Mouse (Mus musculus) heart, embryonic 11.5 days (tissue): Measurements from ENCODE around the gene Cdh4. TPM values are rescaled to one million over a fixed set of nuclear protein-coding genes. Genes with fewer than 3 reads are reported as not detected.

Experiments used
- ATAC-seq: fragments of 200-750 bp; cut with Nextera tagmentation; replicated peaks from 2 replicates; pipeline ENCODE4 v1.8.0; 2017; ENCODE audit warnings: moderate library complexity; ENCODE audit not compliant: insufficient number of reproducible peaks, low FRiP score, low TSS enrichment
- H3K27ac ChIP-seq: fragments of 300-500 bp; sonication (generic); 2 replicates; pipeline ENCODE4 v1.5.1; 2014; ENCODE audit warnings: mild to moderate bottlenecking, low read depth, low read length
- H3K27me3 ChIP-seq: fragments of 300-500 bp; sonication (generic); 2 replicates; pipeline ENCODE4 v1.6.1; 2014; ENCODE audit warnings: mild to moderate bottlenecking, low read length, mixed read lengths; ENCODE audit not compliant: control insufficient read depth, insufficient read depth
- H3K36me3 ChIP-seq: fragments of 300-500 bp; sonication (generic); 2 replicates; pipeline ENCODE4 v1.6.1; 2014; ENCODE audit warnings: mild to moderate bottlenecking, low read length, moderate library complexity, mixed read lengths; ENCODE audit not compliant: control insufficient read depth, insufficient read depth
- H3K4me1 ChIP-seq: fragments of 300-500 bp; sonication (generic); 2 replicates; pipeline ENCODE4 v1.6.1; 2014; ENCODE audit warnings: low read length; ENCODE audit not compliant: control insufficient read depth, insufficient read depth
- H3K4me2 ChIP-seq: fragments of 300-500 bp; sonication (generic); 2 replicates; pipeline ENCODE4 v1.6.1; 2014; ENCODE audit warnings: mild to moderate bottlenecking, moderate library complexity
- H3K4me3 ChIP-seq: fragments of 300-500 bp; sonication (generic); 2 replicates; pipeline ENCODE4 v1.5.1; 2014; ENCODE audit warnings: low read depth, low read length
- H3K9ac ChIP-seq: fragments of 300-500 bp; sonication (generic); 2 replicates; pipeline ENCODE4 v1.6.1; 2014; ENCODE audit warnings: mild to moderate bottlenecking, low read depth, low read length, moderate library complexity
- H3K9me3 ChIP-seq: fragments of 300-500 bp; sonication (generic); replicated peaks from 2 replicates; pipeline ENCODE4 v1.6.1; 2016; ENCODE audit warnings: low read length; ENCODE audit not compliant: control insufficient read depth
- whole genome bisulfite sequencing: fragments of 180-500 bp; shearing (Covaris S2); extraction: QIAGEN DNeasy Blood & Tissue Kit; methylation state at CpG from one replicate; pipeline ENCODE4 v1.1.7; 2014; ENCODE audit not compliant: insufficient replicate concordance; 5-methylcytosine and 5-hydroxymethylcytosine counted together
- polyA plus RNA-seq: library from polyadenylated mRNA; unstranded; fragments of >200 nt; fragmentation: Nextera tagmentation; extraction: Ambion mirVana; gene quantifications from 2 replicates; pipeline ENCODE4 v1.2.1, GENCODE M21; 2014

The Cdh4 gene
- polyA plus RNA-seq, 1 experiment from 2014 or later, result 0.56 TPM

- Histone ChIP-seq H3K27me3 (no peaks in the 10 kb centered on the region), H3K36me3 (no peaks in the 10 kb centered on the region), H3K4me1 (no peaks in the 10 kb centered on the region; the same call in none of the 2 replicates), H3K27ac (no peak overlapping the region), H3K9me3 (no peaks in the 10 kb centered on the region), H3K9ac (no peak overlapping the region), H3K4me3 (no peak overlapping the region), H3K4me2 (no peak overlapping the region)
- no peak for ATAC-seq
- WGBS, result 44% methylated on average over 8 of the region's 8 CpGs
Observed at GRCm38 (mm10) chr2:179729002-179729401, 286.8 kb downstream of the Cdh4 start.

DNA sequence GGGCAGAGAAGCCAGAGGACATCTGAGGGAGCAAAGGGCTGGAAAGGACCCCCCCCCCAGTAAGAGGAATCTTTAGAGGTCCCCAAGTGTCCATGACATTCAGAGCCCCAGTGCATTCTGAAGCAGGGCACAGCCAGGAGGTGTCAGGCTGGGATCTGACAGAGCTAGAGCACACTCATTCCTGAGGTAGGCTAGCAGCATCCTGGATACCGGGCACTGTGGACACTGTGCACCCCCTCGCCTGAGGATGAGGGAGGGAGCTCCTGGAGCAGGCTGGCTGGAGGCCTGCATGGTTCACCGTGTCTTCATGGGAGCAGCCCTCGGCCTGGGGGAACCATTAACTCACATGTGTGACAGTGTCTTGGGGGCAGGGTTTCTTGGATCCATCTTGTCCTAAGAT is 287.6 kb downstream of the Cdh4 start:
- WGBS, result 88% methylated on average over 4 of the region's 4 CpGs

DNA sequence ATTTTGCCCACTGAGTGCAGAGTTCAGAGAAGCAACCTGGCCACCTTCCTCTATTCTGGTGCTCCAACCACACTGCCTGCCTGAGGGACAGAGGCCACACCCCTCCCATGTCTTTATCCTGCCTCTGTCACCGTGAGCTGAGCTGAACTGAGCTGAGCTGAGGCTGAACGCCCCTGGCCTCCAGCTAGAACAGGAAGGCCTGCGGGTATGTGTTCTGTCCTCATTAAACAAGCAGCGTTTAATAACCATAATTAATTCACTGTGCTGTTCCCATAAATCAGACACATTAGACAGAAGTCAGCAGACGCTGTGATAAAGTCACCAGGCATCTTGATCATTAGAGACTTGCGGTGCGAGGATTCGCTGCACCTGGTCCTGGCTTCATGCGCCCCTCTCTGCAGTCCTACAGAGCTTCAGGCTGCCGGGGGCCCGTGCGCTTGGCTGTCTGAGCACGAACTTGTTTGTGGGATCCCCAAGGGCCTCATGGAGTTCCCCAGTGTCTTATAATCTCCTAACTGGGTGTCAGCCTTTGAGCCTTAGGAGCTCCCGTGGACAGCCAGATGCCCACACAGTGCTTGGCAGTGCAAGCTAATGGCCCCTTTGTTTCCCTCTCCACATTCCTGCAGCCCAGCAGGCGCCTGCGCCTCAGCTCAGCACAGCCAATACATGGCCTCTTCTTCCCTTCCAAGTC is 291.1 kb downstream of the Cdh4 start:
- H3K27me3 ChIP-seq, result no peaks in the 10 kb centered on the region
- H3K4me3 ChIP-seq, result no peak overlapping the region
- no peaks in the 10 kb centered on the region for H3K9me3 ChIP-seq
- H3K4me1 ChIP-seq, result no peaks in the 10 kb centered on the region; the same call in 1 of the 2 replicates
- 54% methylated on average over 16 of the region's 16 CpGs for WGBS
- no peak for ATAC-seq
- no peak overlapping the region for H3K9ac ChIP-seq
- no peak overlapping the region for H3K4me2 ChIP-seq
- H3K36me3 ChIP-seq, result no peaks in the 10 kb centered on the region
- H3K27ac ChIP-seq, result no peak overlapping the region

More for the DNA sequence above, 287.6 kb downstream of the Cdh4 start:
- H3K4me3 ChIP-seq, result no peak overlapping the region
- no peak overlapping the region for H3K9ac ChIP-seq
- H3K9me3 ChIP-seq, result no peaks in the 10 kb centered on the region
- no peak overlapping the region for H3K27ac ChIP-seq
- no peak for ATAC-seq
- no peaks in the 10 kb centered on the region for H3K36me3 ChIP-seq
- H3K4me2 ChIP-seq, result no peak overlapping the region
- no peaks in the 10 kb centered on the region for H3K27me3 ChIP-seq
- no peaks in the 10 kb centered on the region; the same call in 1 of the 2 replicates for H3K4me1 ChIP-seq

- Histone ChIP-seq H3K27me3 (no peaks in the 10 kb centered on the region), H3K9ac (no peak overlapping the region), H3K4me1 (no peaks in the 10 kb centered on the region), H3K4me3 (no peak overlapping the region), H3K4me2 (no peak overlapping the region), H3K36me3 (no peaks in the 10 kb centered on the region), H3K9me3 (no peaks in the 10 kb centered on the region), H3K27ac (no peak overlapping the region)
- no peak for ATAC-seq
- WGBS, result 75% methylated on average over 1 of the region's 1 CpGs
Observed at GRCm38 (mm10) chr2:179742419-179742818, 300.2 kb downstream of the Cdh4 start.

DNA sequence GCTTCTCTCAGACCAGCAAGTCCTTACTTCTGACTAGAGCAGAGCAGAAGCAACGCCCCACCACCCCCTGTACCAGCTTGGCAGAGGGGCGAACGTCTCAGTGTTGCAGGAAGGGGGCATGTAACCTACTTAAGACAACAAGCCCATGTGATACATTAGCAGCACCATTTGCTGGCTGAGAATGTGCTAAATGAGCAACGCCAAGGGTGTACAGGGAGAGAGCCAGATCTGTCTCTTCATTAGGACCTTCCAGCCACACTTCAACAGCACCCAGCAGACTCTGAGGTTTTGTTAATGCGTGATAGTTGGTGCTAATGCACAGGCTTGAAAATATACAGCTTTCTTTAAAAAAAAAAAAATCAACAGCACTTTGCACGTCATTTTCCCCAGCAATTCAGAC is 300.6 kb downstream of the Cdh4 start:
- no peak for ATAC-seq
- Histone ChIP-seq H3K9me3 (no peaks in the 10 kb centered on the region), H3K4me2 (no peak overlapping the region), H3K4me1 (no peaks in the 10 kb centered on the region), H3K27me3 (no peaks in the 10 kb centered on the region), H3K36me3 (no peaks in the 10 kb centered on the region), H3K9ac (no peak overlapping the region), H3K27ac (no peak overlapping the region), H3K4me3 (no peak overlapping the region)
- 67% methylated on average over 6 of the region's 6 CpGs for WGBS

DNA sequence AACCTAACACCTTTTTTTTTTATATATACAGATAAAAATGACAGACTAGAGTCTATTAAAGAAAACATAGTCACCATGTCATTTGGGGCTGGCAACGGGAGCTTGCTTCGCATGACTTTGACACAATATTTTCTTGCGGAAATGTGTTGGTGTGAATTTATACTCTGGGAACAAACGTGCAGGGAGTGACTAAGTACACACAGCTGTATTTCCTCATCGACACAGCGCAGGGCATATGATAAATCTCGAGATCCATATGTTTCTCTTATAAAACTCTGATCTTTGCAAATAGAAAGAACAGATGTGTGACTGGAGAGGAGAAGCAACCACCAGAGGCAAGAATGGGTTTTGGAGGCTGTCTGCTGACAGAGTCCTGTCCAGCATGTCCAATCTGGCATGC is 304.3 kb downstream of the Cdh4 start:
- Histone ChIP-seq H3K36me3 (no peaks in the 10 kb centered on the region), H3K4me3 (no peak overlapping the region), H3K9me3 (no peaks in the 10 kb centered on the region), H3K4me2 (no peak overlapping the region), H3K9ac (no peak overlapping the region), H3K4me1 (peaks cover 12% of the 10 kb centered on the region), H3K27ac (no peak overlapping the region), H3K27me3 (no peaks in the 10 kb centered on the region)
- no peak for ATAC-seq
- WGBS, result 78% methylated on average over 7 of the region's 7 CpGs

DNA sequence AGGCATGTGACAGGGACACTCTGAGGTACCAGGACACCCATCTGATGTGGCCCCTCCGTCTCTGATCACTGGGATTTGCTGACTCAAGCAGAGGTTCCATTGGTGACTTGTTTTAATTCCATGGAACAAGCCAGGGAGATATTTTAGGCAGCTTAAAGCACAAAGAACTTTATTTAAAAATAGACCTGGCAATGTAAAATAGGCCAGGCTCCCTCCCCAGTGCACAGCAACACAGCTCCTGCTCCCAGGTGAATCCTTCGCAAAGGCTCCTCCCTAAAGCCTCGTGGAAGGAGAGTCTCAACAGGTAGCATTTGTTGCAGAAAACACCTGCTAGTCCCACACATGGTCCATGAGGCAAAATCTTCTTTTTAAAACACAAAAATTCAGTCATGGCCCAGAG is 307.2 kb downstream of the Cdh4 start:
- Histone ChIP-seq H3K36me3 (no peaks in the 10 kb centered on the region), H3K27me3 (no peaks in the 10 kb centered on the region), H3K4me1 (peaks cover 12% of the 10 kb centered on the region), H3K27ac (no peak overlapping the region), H3K9me3 (no peaks in the 10 kb centered on the region), H3K4me3 (no peak overlapping the region), H3K9ac (no peak overlapping the region), H3K4me2 (no peak overlapping the region)
- 55% methylated on average over 3 of the region's 3 CpGs for WGBS
- ATAC-seq, result no peak

DNA sequence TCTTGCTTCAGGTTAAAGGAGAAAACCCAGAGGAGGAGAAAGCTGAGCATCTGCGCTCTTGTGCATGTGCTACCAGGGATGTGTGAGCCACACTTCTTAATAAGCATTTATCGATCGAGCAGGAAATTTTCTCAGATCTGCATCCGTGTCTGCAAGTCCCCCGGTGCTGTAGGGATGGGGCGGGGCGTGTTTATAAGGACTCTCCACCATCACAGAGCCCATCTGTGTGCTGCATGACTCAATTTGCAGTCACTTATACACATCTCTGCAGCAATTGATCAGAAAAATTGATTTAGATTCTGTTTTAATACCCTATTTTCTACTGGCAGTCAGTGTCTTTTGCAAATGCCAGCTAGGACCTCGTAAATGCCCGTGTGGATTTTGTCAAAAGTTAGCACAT is 311.6 kb downstream of the Cdh4 start:
- H3K4me2 ChIP-seq, result no peak overlapping the region
- no peak overlapping the region for H3K9ac ChIP-seq
- H3K9me3 ChIP-seq, result no peaks in the 10 kb centered on the region
- no peaks in the 10 kb centered on the region for H3K36me3 ChIP-seq
- ATAC-seq, result no peak
- no peaks in the 10 kb centered on the region for H3K27me3 ChIP-seq
- H3K4me1 ChIP-seq, result peaks cover 12% of the 10 kb centered on the region
- 86% methylated on average over 9 of the region's 9 CpGs for WGBS
- H3K4me3 ChIP-seq, result no peak overlapping the region
- no peak overlapping the region for H3K27ac ChIP-seq

GRCm38 (mm10) chr2:179754776-179755175 is 312.5 kb downstream of the Cdh4 start:
- peaks cover 8% of the 10 kb centered on the region for H3K4me1 ChIP-seq
- H3K9me3 ChIP-seq, result no peaks in the 10 kb centered on the region
- H3K4me2 ChIP-seq, result no peak overlapping the region
- WGBS, result 60% methylated on average over 11 of the region's 11 CpGs
- H3K4me3 ChIP-seq, result no peak overlapping the region
- H3K27me3 ChIP-seq, result no peaks in the 10 kb centered on the region
- H3K27ac ChIP-seq, result no peak overlapping the region
- H3K9ac ChIP-seq, result no peak overlapping the region
- H3K36me3 ChIP-seq, result no peaks in the 10 kb centered on the region
- no peak for ATAC-seq
